Mouse (Mus musculus): ENCODE data around the gene Zfp956. TPM values are rescaled to one million over a fixed set of nuclear protein-coding genes. Genes with fewer than 3 reads are reported as not detected.

Gene Zfp956
- polyA plus RNA-seq, 1 experiment = 1.9 TPM

DNA sequence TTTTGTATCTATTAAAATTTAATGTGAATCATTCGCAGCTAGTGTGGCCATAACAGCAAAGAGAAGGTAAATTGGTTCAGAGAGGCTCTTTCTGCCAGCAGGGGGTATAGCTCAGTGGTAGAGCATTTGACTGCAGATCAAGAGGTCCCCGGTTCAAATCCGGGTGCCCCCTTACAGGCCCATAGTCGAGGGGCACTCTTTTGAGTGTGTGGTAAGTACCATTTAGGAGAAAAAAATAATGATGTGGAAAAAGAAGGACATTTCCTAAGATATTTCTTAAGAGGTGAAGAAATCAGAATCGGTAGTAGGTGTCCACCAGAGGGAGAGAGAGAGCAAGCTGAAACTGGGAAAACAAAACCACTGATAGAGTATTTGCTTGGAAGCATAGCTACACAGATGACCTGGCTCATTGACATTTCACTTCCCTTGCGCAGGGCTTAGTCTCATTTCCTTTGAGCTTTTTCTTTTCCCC is 25.7 kb downstream of the Zfp956 start:
- no peak overlapping the region for H3K4me3 ChIP-seq (ENCODE audit: insufficient read depth, poor library complexity, severe bottlenecking)
- no peaks in the 10 kb centered on the region for H3K79me3 ChIP-seq (ENCODE audit: low read depth)
- TF ChIP-seq USF1 (IDR thresholded peaks at IDR 0.05; ENCODE audit: low read depth) (no peak), MYOD1 (IDR thresholded peaks at IDR 0.05; ENCODE audit: control insufficient read depth, insufficient read length, low read depth) (no peak), MAX (IDR thresholded peaks at IDR 0.05) (no peak), CEBPB (IDR thresholded peaks at IDR 0.05; ENCODE audit: low read depth) (no peak), CTCF (IDR thresholded peaks at IDR 0.05; ENCODE audit: control insufficient read depth, insufficient read depth, insufficient read length) (no peak), FOSL1 (IDR thresholded peaks at IDR 0.05; ENCODE audit: insufficient read depth, low read length, poor library complexity, severe bottlenecking) (no peak), MYOG (IDR thresholded peaks at IDR 0.05; ENCODE audit: control insufficient read depth, extremely low read depth, insufficient read length) (no peak)
- H3K27me3 ChIP-seq (ENCODE audit: control insufficient read depth, insufficient read depth, insufficient read length) = no peaks in the 10 kb centered on the region
- no peak overlapping the region for H3ac ChIP-seq (ENCODE audit: control insufficient read depth, insufficient read length, low read depth)
- H3K79me2 ChIP-seq (ENCODE audit: control insufficient read depth, insufficient read depth) = no peaks in the 10 kb centered on the region
- H3K36me3 ChIP-seq (ENCODE audit: control insufficient read depth, insufficient read depth) = no peaks in the 10 kb centered on the region

GRCm38 (mm10) chr6:47983936-47984335 is 30.7 kb downstream of the Zfp956 start:
- H3K36me3 ChIP-seq (ENCODE audit: control insufficient read depth, insufficient read depth) = no peaks in the 10 kb centered on the region

DNA sequence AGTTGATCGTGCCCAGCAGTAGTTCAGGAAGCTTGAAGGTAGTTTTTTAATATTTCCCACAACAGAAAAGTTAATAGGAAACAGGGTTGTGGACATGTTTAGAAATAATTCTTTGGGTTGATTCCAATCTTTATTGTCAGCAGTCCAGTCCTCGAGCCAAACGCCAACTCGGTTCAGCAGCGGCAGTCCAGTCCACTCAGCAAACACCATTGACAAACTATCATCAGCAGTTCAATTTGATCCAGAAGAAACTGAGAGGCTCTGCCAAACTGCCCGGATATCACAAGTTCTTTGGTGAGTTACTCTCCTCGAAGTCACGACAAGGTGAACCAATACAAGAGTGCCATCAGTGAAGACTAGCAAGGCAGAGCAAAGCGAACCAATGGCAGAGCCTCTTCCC is 42.5 kb downstream of the Zfp956 start:
- no peak overlapping the region for H3K4me3 ChIP-seq (ENCODE audit: insufficient read depth, poor library complexity, severe bottlenecking)
- H3K36me3 ChIP-seq (ENCODE audit: control insufficient read depth, insufficient read depth) = no peaks in the 10 kb centered on the region
- H3K79me3 ChIP-seq (ENCODE audit: low read depth) = no peaks in the 10 kb centered on the region
- TF ChIP-seq MAX (IDR thresholded peaks at IDR 0.05) = no peak
- TF ChIP-seq FOSL1 (IDR thresholded peaks at IDR 0.05; ENCODE audit: insufficient read depth, low read length, poor library complexity, severe bottlenecking) = no peak
- no peak for TF ChIP-seq CTCF (IDR thresholded peaks at IDR 0.05; ENCODE audit: control insufficient read depth, insufficient read depth, insufficient read length)
- no peak for TF ChIP-seq MYOD1 (IDR thresholded peaks at IDR 0.05; ENCODE audit: control insufficient read depth, insufficient read length, low read depth)
- TF ChIP-seq CEBPB (IDR thresholded peaks at IDR 0.05; ENCODE audit: low read depth) = no peak
- TF ChIP-seq USF1 (IDR thresholded peaks at IDR 0.05; ENCODE audit: low read depth) = no peak
- no peak for TF ChIP-seq MYOG (IDR thresholded peaks at IDR 0.05; ENCODE audit: control insufficient read depth, extremely low read depth, insufficient read length)
- H3K27me3 ChIP-seq (ENCODE audit: control insufficient read depth, insufficient read depth, insufficient read length) = no peaks in the 10 kb centered on the region
- H3K79me2 ChIP-seq (ENCODE audit: control insufficient read depth, insufficient read depth) = no peaks in the 10 kb centered on the region
- H3ac ChIP-seq (ENCODE audit: control insufficient read depth, insufficient read length, low read depth) = no peak overlapping the region

More at GRCm38 (mm10) chr6:47983936-47984335, 30.7 kb downstream of the Zfp956 start:
- TF ChIP-seq MYOG (IDR thresholded peaks at IDR 0.05; ENCODE audit: control insufficient read depth, extremely low read depth, insufficient read length) (no peak), USF1 (IDR thresholded peaks at IDR 0.05; ENCODE audit: low read depth) (no peak), CTCF (IDR thresholded peaks at IDR 0.05; ENCODE audit: control insufficient read depth, insufficient read depth, insufficient read length) (no peak), MAX (IDR thresholded peaks at IDR 0.05) (no peak), MYOD1 (IDR thresholded peaks at IDR 0.05; ENCODE audit: control insufficient read depth, insufficient read length, low read depth) (no peak), FOSL1 (IDR thresholded peaks at IDR 0.05; ENCODE audit: insufficient read depth, low read length, poor library complexity, severe bottlenecking) (no peak), CEBPB (IDR thresholded peaks at IDR 0.05; ENCODE audit: low read depth) (no peak)
- Histone ChIP-seq H3K79me2 (ENCODE audit: control insufficient read depth, insufficient read depth) (no peaks in the 10 kb centered on the region), H3ac (ENCODE audit: control insufficient read depth, insufficient read length, low read depth) (no peak overlapping the region), H3K79me3 (ENCODE audit: low read depth) (no peaks in the 10 kb centered on the region), H3K4me3 (ENCODE audit: insufficient read depth, poor library complexity, severe bottlenecking) (no peak overlapping the region), H3K27me3 (ENCODE audit: control insufficient read depth, insufficient read depth, insufficient read length) (no peaks in the 10 kb centered on the region)

GRCm38 (mm10) chr6:48010727-48011126 is 57.5 kb downstream of the Zfp956 start:
- Histone ChIP-seq H3ac (ENCODE audit: control insufficient read depth, insufficient read length, low read depth) (no peak overlapping the region), H3K36me3 (ENCODE audit: control insufficient read depth, insufficient read depth) (no peaks in the 10 kb centered on the region), H3K79me2 (ENCODE audit: control insufficient read depth, insufficient read depth) (no peaks in the 10 kb centered on the region), H3K79me3 (ENCODE audit: low read depth) (no peaks in the 10 kb centered on the region), H3K4me3 (ENCODE audit: insufficient read depth, poor library complexity, severe bottlenecking) (no peak overlapping the region), H3K27me3 (ENCODE audit: control insufficient read depth, insufficient read depth, insufficient read length) (no peaks in the 10 kb centered on the region)
- TF ChIP-seq USF1 (IDR thresholded peaks at IDR 0.05; ENCODE audit: low read depth) (no peak), MYOD1 (IDR thresholded peaks at IDR 0.05; ENCODE audit: control insufficient read depth, insufficient read length, low read depth) (no peak), MAX (IDR thresholded peaks at IDR 0.05) (no peak), FOSL1 (IDR thresholded peaks at IDR 0.05; ENCODE audit: insufficient read depth, low read length, poor library complexity, severe bottlenecking) (no peak), CEBPB (IDR thresholded peaks at IDR 0.05; ENCODE audit: low read depth) (no peak)

Other genes starting within 250 kb of the Zfp956 start
- 78.9 TPM for gene Pdia4, start 140.0 kb upstream of the Zfp956 start, polyA plus RNA-seq (2012; fragmentation: generic; extraction: Trizol)
- 0.39 TPM for gene Zfp786, start 122.5 kb upstream of the Zfp956 start, polyA plus RNA-seq (2012; fragmentation: generic; extraction: Trizol)
- 1.7 TPM for gene Zfp398, start 117.7 kb upstream of the Zfp956 start, polyA plus RNA-seq (2012; fragmentation: generic; extraction: Trizol)
- gene Zfp282, start 76.2 kb upstream of the Zfp956 start, polyA plus RNA-seq (2012; fragmentation: generic; extraction: Trizol) = 7.8 TPM
- 10.0 TPM for gene Zfp212, start 32.9 kb upstream of the Zfp956 start, polyA plus RNA-seq (2012; fragmentation: generic; extraction: Trizol)
- 18.4 TPM for gene Zfp777, start 95.5 kb downstream of the Zfp956 start, polyA plus RNA-seq (2012; fragmentation: generic; extraction: Trizol)
- 13.5 TPM for gene Zfp746, start 133.2 kb downstream of the Zfp956 start, polyA plus RNA-seq (2012; fragmentation: generic; extraction: Trizol)

All from C2C12 (cell line).